Mouse (Mus musculus) intestine, embryonic 14.5 days (tissue): ENCODE results near the gene Rnase2b. TPM values are rescaled to one million over a fixed set of nuclear protein-coding genes. Genes with fewer than 3 reads are reported as not detected.

Experiments used
- ATAC-seq: fragments of 200-750 bp; cut with Nextera tagmentation; replicated peaks from 2 replicates; pipeline ENCODE4 v1.8.0; 2017; ENCODE audit warnings: low read depth, moderate number of reproducible peaks, moderate TSS enrichment, moderate library complexity; ENCODE audit not compliant: low FRiP score, low TSS enrichment
- DNase-seq: peaks from one replicate; pipeline ENCODE4 v3.0.0-alpha.2; 2018; ENCODE audit warnings: low spot score
- H3K27ac ChIP-seq: fragments of 300-500 bp; sonication (generic); 2 replicates; pipeline ENCODE4 v1.5.1; 2014; ENCODE audit warnings: low read depth, mild to moderate bottlenecking, control low read depth
- H3K27me3 ChIP-seq: fragments of 300-500 bp; sonication (generic); replicated peaks from 2 replicates; pipeline ENCODE4 v1.6.1; 2014; ENCODE audit warnings: low read length, control low read depth; ENCODE audit not compliant: control insufficient read depth, insufficient read depth
- H3K36me3 ChIP-seq: fragments of 300-500 bp; sonication (generic); 2 replicates; pipeline ENCODE4 v1.6.1; 2014; ENCODE audit warnings: low read length, control low read depth; ENCODE audit not compliant: control insufficient read depth, insufficient read depth
- H3K4me1 ChIP-seq: fragments of 300-500 bp; sonication (generic); replicated peaks from 2 replicates; pipeline ENCODE4 v1.6.1; 2014; ENCODE audit warnings: low read length, control low read depth, mixed read lengths; ENCODE audit not compliant: control insufficient read depth, insufficient read depth
- H3K4me2 ChIP-seq: fragments of 300-500 bp; sonication (generic); 2 replicates; pipeline ENCODE4 v1.6.1; 2014; ENCODE audit warnings: low read length
- H3K4me3 ChIP-seq: fragments of 300-500 bp; sonication (generic); 2 replicates; pipeline ENCODE4 v1.5.1; 2014; ENCODE audit warnings: low read depth, low read length, control low read depth, mixed read lengths
- H3K9ac ChIP-seq: fragments of 300-500 bp; sonication (generic); 2 replicates; pipeline ENCODE4 v1.6.1; 2014; ENCODE audit warnings: mild to moderate bottlenecking, low read length
- H3K9me3 ChIP-seq: fragments of 300-500 bp; sonication (generic); 2 replicates; pipeline ENCODE4 v1.6.1; 2016; ENCODE audit warnings: low read length, control low read depth; ENCODE audit not compliant: control insufficient read depth
- WGBS: fragments of 180-500 bp; shearing (Covaris S2); extraction: QIAGEN DNeasy Blood & Tissue Kit; methylation state at CpG from one replicate; pipeline ENCODE4 v1.1.7; 2014; 5-methylcytosine and 5-hydroxymethylcytosine counted together
- polyA plus RNA-seq: library from polyadenylated mRNA; unstranded; fragments of >200 nt; fragmentation: Nextera tagmentation; extraction: Ambion mirVana; gene quantifications from 2 replicates; pipeline ENCODE4 v1.2.1, GENCODE M21; 2014

Gene Rnase2b
- polyA plus RNA-seq, 1 experiment from 2014 or later = not detected

- DNase-seq (no peak), ATAC-seq (no peak)
- no peak overlapping the region for H3K4me2 ChIP-seq
- WGBS = 76% methylated on average over 7 of the region's 7 CpGs
- H3K4me1 ChIP-seq = no peaks in the 10 kb centered on the region
- H3K27ac ChIP-seq = no peak overlapping the region
- H3K27me3 ChIP-seq = no peaks in the 10 kb centered on the region
- no peak overlapping the region for H3K4me3 ChIP-seq
- no peak overlapping the region for H3K9ac ChIP-seq
- H3K36me3 ChIP-seq = no peaks in the 10 kb centered on the region
- H3K9me3 ChIP-seq = no peaks in the 10 kb centered on the region
Measured at GRCm38 (mm10) chr14:51131086-51131815, 30.8 kb upstream of the Rnase2b start.

GRCm38 (mm10) chr14:51132372-51132771 lies 29.7 kb upstream of the Rnase2b start:
- Histone ChIP-seq H3K36me3 (no peaks in the 10 kb centered on the region), H3K27ac (no peak overlapping the region), H3K4me3 (no peak overlapping the region), H3K9me3 (no peaks in the 10 kb centered on the region), H3K4me2 (no peak overlapping the region), H3K27me3 (no peaks in the 10 kb centered on the region), H3K4me1 (no peaks in the 10 kb centered on the region), H3K9ac (no peak overlapping the region)
- ATAC-seq (no peak), DNase-seq (no peak)
- 89% methylated on average over 4 of the region's 4 CpGs for WGBS

- H3K9me3 ChIP-seq = no peaks in the 10 kb centered on the region
- 61% methylated on average over 2 of the region's 2 CpGs for WGBS
- no peaks in the 10 kb centered on the region for H3K27me3 ChIP-seq
- ATAC-seq (no peak), DNase-seq (no peak)
- H3K4me3 ChIP-seq = no peak overlapping the region
- no peaks in the 10 kb centered on the region for H3K4me1 ChIP-seq
- no peak overlapping the region for H3K27ac ChIP-seq
- no peak overlapping the region for H3K4me2 ChIP-seq
- no peaks in the 10 kb centered on the region for H3K36me3 ChIP-seq
- no peak overlapping the region for H3K9ac ChIP-seq
Measured at GRCm38 (mm10) chr14:51140342-51140741, 21.7 kb upstream of the Rnase2b start.

GRCm38 (mm10) chr14:51142119-51142518 lies 19.9 kb upstream of the Rnase2b start:
- DNase-seq = no peak
- H3K9ac ChIP-seq = no peak overlapping the region
- H3K9me3 ChIP-seq = no peaks in the 10 kb centered on the region
- no peak overlapping the region for H3K4me3 ChIP-seq
- no peaks in the 10 kb centered on the region for H3K27me3 ChIP-seq
- WGBS = 85% methylated on average over 4 of the region's 4 CpGs
- H3K4me2 ChIP-seq = no peak overlapping the region
- H3K27ac ChIP-seq = no peak overlapping the region
- no peaks in the 10 kb centered on the region for H3K36me3 ChIP-seq
- no peaks in the 10 kb centered on the region for H3K4me1 ChIP-seq
- ATAC-seq = no peak

- DNase-seq = no peak
- Histone ChIP-seq H3K27ac (no peak overlapping the region), H3K4me3 (no peak overlapping the region), H3K4me2 (no peak overlapping the region), H3K9ac (no peak overlapping the region), H3K27me3 (no peaks in the 10 kb centered on the region), H3K9me3 (no peaks in the 10 kb centered on the region), H3K36me3 (no peaks in the 10 kb centered on the region), H3K4me1 (no peaks in the 10 kb centered on the region)
- ATAC-seq = no peak
- WGBS = 86% methylated on average over 3 of the region's 3 CpGs
Measured at GRCm38 (mm10) chr14:51142568-51142967, 19.5 kb upstream of the Rnase2b start.

GRCm38 (mm10) chr14:51143287-51143686 lies 18.8 kb upstream of the Rnase2b start:
- no peaks in the 10 kb centered on the region for H3K4me1 ChIP-seq
- H3K27me3 ChIP-seq = no peaks in the 10 kb centered on the region
- H3K4me3 ChIP-seq = no peak overlapping the region
- H3K27ac ChIP-seq = no peak overlapping the region
- no peaks in the 10 kb centered on the region for H3K9me3 ChIP-seq
- WGBS = 46% methylated on average over 4 of the region's 4 CpGs
- H3K9ac ChIP-seq = no peak overlapping the region
- H3K36me3 ChIP-seq = no peaks in the 10 kb centered on the region
- ATAC-seq (no peak), DNase-seq (no peak)
- no peak overlapping the region for H3K4me2 ChIP-seq

GRCm38 (mm10) chr14:51143937-51144336 lies 18.1 kb upstream of the Rnase2b start:
- ATAC-seq = no peak
- WGBS = 69% methylated on average over 2 of the region's 2 CpGs

GRCm38 (mm10) chr14:51144451-51144850 lies 17.6 kb upstream of the Rnase2b start:
- no peak overlapping the region for H3K27ac ChIP-seq
- DNase-seq (no peak), ATAC-seq (no peak)
- no peak overlapping the region for H3K9ac ChIP-seq
- H3K27me3 ChIP-seq = no peaks in the 10 kb centered on the region
- no peaks in the 10 kb centered on the region for H3K4me1 ChIP-seq
- no peaks in the 10 kb centered on the region for H3K36me3 ChIP-seq
- H3K9me3 ChIP-seq = no peaks in the 10 kb centered on the region
- H3K4me3 ChIP-seq = no peak overlapping the region
- H3K4me2 ChIP-seq = no peak overlapping the region
- 97% methylated on average over 4 of the region's 4 CpGs for WGBS

More at GRCm38 (mm10) chr14:51143937-51144336, 18.1 kb upstream of the Rnase2b start:
- no peak overlapping the region for H3K4me2 ChIP-seq
- no peak overlapping the region for H3K27ac ChIP-seq
- H3K27me3 ChIP-seq = no peaks in the 10 kb centered on the region
- H3K9ac ChIP-seq = no peak overlapping the region
- no peaks in the 10 kb centered on the region for H3K4me1 ChIP-seq
- H3K36me3 ChIP-seq = no peaks in the 10 kb centered on the region
- no peak for DNase-seq
- no peaks in the 10 kb centered on the region for H3K9me3 ChIP-seq
- H3K4me3 ChIP-seq = no peak overlapping the region

- Histone ChIP-seq H3K9me3 (no peaks in the 10 kb centered on the region), H3K4me3 (no peak overlapping the region), H3K27me3 (no peaks in the 10 kb centered on the region), H3K4me2 (no peak overlapping the region), H3K27ac (no peak overlapping the region), H3K36me3 (no peaks in the 10 kb centered on the region), H3K4me1 (no peaks in the 10 kb centered on the region), H3K9ac (no peak overlapping the region)
- ATAC-seq = no peak
- WGBS = 76% methylated on average over 6 of the region's 6 CpGs
- no peak for DNase-seq
Measured at GRCm38 (mm10) chr14:51145521-51145920, 16.5 kb upstream of the Rnase2b start.
